In the genomic region with DNA sequence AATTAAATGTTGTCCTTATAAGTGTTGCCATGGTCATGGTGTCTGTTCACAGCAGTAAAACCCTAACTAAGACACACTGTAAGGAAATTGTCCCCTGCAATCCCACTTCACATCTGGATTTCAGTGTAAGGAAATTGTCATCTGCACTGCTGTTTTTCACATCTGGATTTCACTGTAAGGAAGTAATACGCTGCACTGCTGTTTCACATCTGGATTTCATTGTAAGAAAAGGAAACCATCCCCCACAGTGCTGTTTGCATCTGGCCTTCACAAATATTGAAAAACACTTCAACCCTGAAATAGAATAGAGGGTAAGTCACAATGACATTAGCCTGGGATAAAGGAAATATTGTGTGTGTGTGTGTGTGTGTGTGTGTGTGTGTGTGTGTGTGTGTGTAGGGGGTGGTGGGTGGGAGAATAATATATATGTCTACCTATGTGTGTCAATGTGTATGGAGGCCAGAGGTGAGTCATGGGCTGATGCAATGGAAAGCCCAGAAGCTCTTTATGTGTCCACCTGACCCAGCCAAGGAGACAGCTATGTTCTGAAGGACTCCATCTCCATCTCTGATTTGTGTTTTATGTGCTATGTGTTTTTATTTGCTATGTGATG, we compare ENCODE assay signal across 27 mouse cellular contexts. TPM values are rescaled to one million over a fixed set of nuclear protein-coding genes. Genes with fewer than 3 reads are reported as not detected.
DNase-seq lines count a peak whose midpoint lies in the region; ATAC-seq lines count a peak whose summit lies in the region.
"Had no signal": no experiment of that assay in that cellular context is flagged by ENCODE, and none has a peak within 500 bp of the region (broad histone marks: within the 10 kb centered on the region; RNA-seq: fewer than 3 reads in every experiment).

No protein-coding gene starts in this region.

- H3K27ac ChIP-seq in midbrain, embryonic 11.5 days (ENCODE audit: low read depth, low read length) = no peak overlapping the region
- no peak overlapping the region for H3K27ac ChIP-seq in midbrain, embryonic 15.5 days
- peak overlapping the region; percentile 37; the same call in 1 of the 2 replicates for H3K27ac ChIP-seq in limb, embryonic 12.5 days
- H3K27ac ChIP-seq: embryonic facial prominence, embryonic 12.5 days; forebrain, embryonic 12.5 days; forebrain, embryonic 15.5 days; hindbrain, embryonic 12.5 days; hindbrain, embryonic 15.5 days; intestine, embryonic 15.5 days had no signal

- no peak overlapping the region for H3K4me3 ChIP-seq in midbrain, embryonic 11.5 days (ENCODE audit: low read depth, low read length)
- H3K4me3 ChIP-seq in midbrain, embryonic 15.5 days = no peak overlapping the region
- H3K4me3 ChIP-seq in limb, embryonic 12.5 days (replicated peaks) = no peak overlapping the region
- H3K4me3 ChIP-seq: embryonic facial prominence, embryonic 12.5 days; erythroblast, embryonic 14.5 days; forebrain, embryonic 12.5 days; forebrain, embryonic 15.5 days; hindbrain, embryonic 12.5 days; hindbrain, embryonic 15.5 days; intestine, embryonic 15.5 days had no signal

- peak; percentile 11 for DNase-seq in embryo, embryonic 10.5 days (ENCODE audit: low spot score)
- DNase-seq in embryo, embryonic 9.5 days (ENCODE audit: extremely low spot score) = no peak
- peak; percentile 39 for DNase-seq in midbrain, embryonic 11.5 days (ENCODE audit: low spot score, missing footprints)
- DNase-seq in layer of hippocampus, adult 9-10 months (ENCODE audit: low spot score) = no peak
- DNase-seq in kidney, postnatal 36 days = no peak
- DNase-seq in B cell, adult 2 months = no peak
- DNase-seq: adrenal gland, postnatal 10 days; adrenal gland, postnatal 36 days; cerebellum, adult 18-20 months; cerebellum, adult 9-10 months; cerebellum, postnatal 14 days; gastrocnemius, postnatal 10 days; gastrocnemius, postnatal 36 days had no signal

- no peak overlapping the region for H3K4me2 ChIP-seq in midbrain, embryonic 11.5 days
- H3K4me2 ChIP-seq in midbrain, embryonic 15.5 days = no peak overlapping the region
- no peak overlapping the region for H3K4me2 ChIP-seq in limb, embryonic 12.5 days
- H3K4me2 ChIP-seq: embryonic facial prominence, embryonic 12.5 days; forebrain, embryonic 12.5 days; forebrain, embryonic 15.5 days; heart, embryonic 11.5 days; hindbrain, embryonic 12.5 days; hindbrain, embryonic 15.5 days; intestine, embryonic 15.5 days had no signal

- WGBS in midbrain, embryonic 11.5 days = 84% methylated on average over 1 of the region's 1 CpGs
- WGBS in midbrain, embryonic 15.5 days = 88% methylated on average over 1 of the region's 1 CpGs
- 14% methylated on average over 1 of the region's 1 CpGs for WGBS in limb, embryonic 12.5 days

- no peak overlapping the region for H3K9ac ChIP-seq in midbrain, embryonic 11.5 days (ENCODE audit: low read length)
- no peak overlapping the region for H3K9ac ChIP-seq in midbrain, embryonic 15.5 days
- H3K9ac ChIP-seq in limb, embryonic 12.5 days (replicated peaks) = no peak overlapping the region
- H3K9ac ChIP-seq: embryonic facial prominence, embryonic 12.5 days; forebrain, embryonic 12.5 days; forebrain, embryonic 15.5 days; hindbrain, embryonic 12.5 days; hindbrain, embryonic 15.5 days; intestine, embryonic 15.5 days had no signal

- H3K4me1 ChIP-seq in midbrain, embryonic 11.5 days (ENCODE audit: control insufficient read depth, insufficient read depth, low read length) = no peaks in the 10 kb centered on the region
- no peaks in the 10 kb centered on the region for H3K4me1 ChIP-seq in midbrain, embryonic 15.5 days
- H3K4me1 ChIP-seq in limb, embryonic 12.5 days (replicated peaks) = no peaks in the 10 kb centered on the region
- H3K4me1 ChIP-seq: embryonic facial prominence, embryonic 12.5 days; forebrain, embryonic 12.5 days; forebrain, embryonic 15.5 days; hindbrain, embryonic 12.5 days; hindbrain, embryonic 15.5 days; intestine, embryonic 15.5 days had no signal

- ATAC-seq in midbrain, embryonic 11.5 days (ENCODE audit: low FRiP score) = no peak
- no peak for ATAC-seq in midbrain, embryonic 15.5 days (replicated peaks)
- peak; percentile 75 for ATAC-seq in limb, embryonic 12.5 days (ENCODE audit: insufficient number of reproducible peaks, insufficient read depth, low FRiP score, low TSS enrichment, low read depth)
- ATAC-seq: forebrain, embryonic 15.5 days; intestine, embryonic 15.5 days; Patski had no signal

- no peaks in the 10 kb centered on the region for H3K27me3 ChIP-seq in midbrain, embryonic 11.5 days (ENCODE audit: control insufficient read depth, insufficient read depth, low read length)
- H3K27me3 ChIP-seq in midbrain, embryonic 15.5 days (replicated peaks) = no peaks in the 10 kb centered on the region
- H3K27me3 ChIP-seq in limb, embryonic 12.5 days = no peaks in the 10 kb centered on the region
- H3K27me3 ChIP-seq: CH12.LX; embryonic facial prominence, embryonic 12.5 days; forebrain, embryonic 12.5 days; forebrain, embryonic 15.5 days; hindbrain, embryonic 12.5 days; hindbrain, embryonic 15.5 days; intestine, embryonic 15.5 days; Patski had no signal

- H3K9me3 ChIP-seq in midbrain, embryonic 11.5 days (ENCODE audit: control insufficient read depth, low read length) = no peaks in the 10 kb centered on the region
- no peaks in the 10 kb centered on the region for H3K9me3 ChIP-seq in midbrain, embryonic 15.5 days
- H3K9me3 ChIP-seq in limb, embryonic 12.5 days = no peaks in the 10 kb centered on the region
- H3K9me3 ChIP-seq: embryonic facial prominence, embryonic 12.5 days; forebrain, embryonic 12.5 days; forebrain, embryonic 15.5 days; G1E; hindbrain, embryonic 12.5 days; hindbrain, embryonic 15.5 days; intestine, embryonic 15.5 days had no signal

- no peaks in the 10 kb centered on the region for H3K36me3 ChIP-seq in midbrain, embryonic 11.5 days (ENCODE audit: control insufficient read depth, insufficient read depth, low read length)
- H3K36me3 ChIP-seq in midbrain, embryonic 15.5 days (replicated peaks) = no peaks in the 10 kb centered on the region
- H3K36me3 ChIP-seq in limb, embryonic 12.5 days = no peaks in the 10 kb centered on the region
- H3K36me3 ChIP-seq: embryonic facial prominence, embryonic 12.5 days; forebrain, embryonic 12.5 days; forebrain, embryonic 15.5 days; G1E; hindbrain, embryonic 12.5 days; hindbrain, embryonic 15.5 days; intestine, embryonic 15.5 days had no signal

RNA-seq across cellular contexts. Expression of a gene that starts 44.4 kb away (rescaled TPM):
- polyA plus RNA-seq in midbrain, embryonic 11.5 days (2014; fragmentation: Nextera tagmentation; extraction: Ambion mirVana) = not detected in 2 replicates
- polyA plus RNA-seq in midbrain, embryonic 15.5 days (2015; fragmentation: Nextera tagmentation; extraction: Ambion mirVana) = not detected in 2 replicates
- polyA plus RNA-seq in limb, embryonic 12.5 days (2016; fragmentation: Nextera tagmentation; extraction: Ambion mirVana) = not detected in 2 replicates
- polyA plus RNA-seq: embryonic facial prominence, embryonic 12.5 days; erythroblast, embryonic 14.5 days; forebrain, embryonic 12.5 days; forebrain, embryonic 15.5 days; G1E; heart, embryonic 11.5 days; heart, embryonic 14.5 days; hindbrain, embryonic 12.5 days; hindbrain, embryonic 15.5 days; intestine, embryonic 15.5 days; Patski had no signal

Comparison
In these comparisons a context has a peak if more than half of its experiments do, and no peak if none do; other contexts are left out.
1. DNase-seq: peak in embryo, embryonic 10.5 days (single experiment) and midbrain, embryonic 11.5 days (single experiment); none in embryo, embryonic 9.5 days (single experiment), layer of hippocampus, adult 9-10 months (single experiment), kidney, postnatal 36 days (0 of 2) and B cell, adult 2 months (0 of 2).